Mouse (Mus musculus) neural tube, embryonic 15.5 days (tissue): Measurements from ENCODE around the gene Gm3409. TPM values are rescaled to one million over a fixed set of nuclear protein-coding genes. Genes with fewer than 3 reads are reported as not detected.
A peak's percentile ranks its signal among the peaks of the same experiment; 100 is the strongest.

Experiments
- ATAC-seq: fragments of 200-750 bp; cut with Nextera tagmentation; 2 replicates; pipeline ENCODE4 v1.8.0; 2017; ENCODE audit warnings: mild to moderate bottlenecking, moderate TSS enrichment, moderate library complexity; ENCODE audit not compliant: low FRiP score
- H3K27ac ChIP-seq: fragments of 300-500 bp; sonication (generic); replicated peaks from 2 replicates; pipeline ENCODE4 v1.5.1; 2015; ENCODE audit warnings: mild to moderate bottlenecking, inconsistent platforms
- H3K27me3 ChIP-seq: fragments of 300-500 bp; sonication (generic); replicated peaks from 2 replicates; pipeline ENCODE4 v1.6.1; 2015; ENCODE audit warnings: inconsistent platforms
- H3K36me3 ChIP-seq: fragments of 300-500 bp; sonication (generic); 2 replicates; pipeline ENCODE4 v1.6.1; 2015; ENCODE audit warnings: inconsistent platforms
- H3K4me1 ChIP-seq: fragments of 300-500 bp; sonication (generic); 2 replicates; pipeline ENCODE4 v1.6.1; 2015; ENCODE audit warnings: inconsistent platforms
- H3K4me2 ChIP-seq: fragments of 300-500 bp; sonication (generic); 2 replicates; pipeline ENCODE4 v1.6.1; 2015; ENCODE audit warnings: inconsistent platforms, mild to moderate bottlenecking, moderate library complexity
- H3K4me3 ChIP-seq: fragments of 300-500 bp; sonication (generic); replicated peaks from 2 replicates; pipeline ENCODE4 v1.5.1; 2015; ENCODE audit warnings: mild to moderate bottlenecking, inconsistent platforms
- H3K9ac ChIP-seq: fragments of 300-500 bp; sonication (generic); replicated peaks from 2 replicates; pipeline ENCODE4 v1.6.1; 2015; ENCODE audit warnings: mild to moderate bottlenecking, inconsistent platforms
- H3K9me3 ChIP-seq: fragments of 300-500 bp; sonication (generic); replicated peaks from 2 replicates; pipeline ENCODE4 v1.6.1; 2016; ENCODE audit warnings: inconsistent platforms
- WGBS: fragments of 180-500 bp; shearing (Covaris S2); methylation state at CpG from one replicate; pipeline ENCODE4 v1.1.7; 2015; ENCODE audit warnings: mixed read lengths; 5-methylcytosine and 5-hydroxymethylcytosine counted together
- polyA plus RNA-seq: library from polyadenylated mRNA; unstranded; fragments of >200 nt; fragmentation: Nextera tagmentation; extraction: Ambion mirVana; gene quantifications from 2 replicates; pipeline ENCODE4 v1.2.1, GENCODE M21; 2015

Gene Gm3409
- polyA plus RNA-seq, 1 experiment from 2014 or later = not detected

GRCm38 (mm10) chr5:146576668-146577067 is 39.2 kb downstream of the Gm3409 start:
- H3K27ac ChIP-seq = no peak overlapping the region
- no peak overlapping the region for H3K4me2 ChIP-seq
- H3K4me1 ChIP-seq = no peaks in the 10 kb centered on the region
- ATAC-seq = no peak
- H3K9ac ChIP-seq = no peak overlapping the region
- H3K27me3 ChIP-seq = peaks cover 4% of the 10 kb centered on the region; the same call in 1 of the 2 replicates
- 94% methylated on average over 3 of the region's 3 CpGs for WGBS
- H3K9me3 ChIP-seq = no peaks in the 10 kb centered on the region
- H3K4me3 ChIP-seq = no peak overlapping the region
- H3K36me3 ChIP-seq = no peaks in the 10 kb centered on the region

DNA sequence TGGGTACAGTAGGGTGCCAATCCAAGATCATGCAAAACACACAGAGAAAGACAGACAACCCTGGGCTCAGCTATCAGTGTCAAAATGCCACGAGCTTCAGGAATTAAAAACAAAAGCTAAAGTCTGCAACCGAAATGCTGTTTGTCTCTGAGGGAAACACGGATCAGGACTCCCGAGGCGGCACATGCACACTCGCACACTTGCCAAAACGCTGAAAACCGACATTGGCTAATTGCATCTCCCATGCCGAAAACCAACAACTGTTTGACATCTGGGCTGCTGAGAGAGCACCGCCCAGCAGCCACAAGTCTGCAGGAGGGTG is 46.7 kb downstream of the Gm3409 start:
- H3K27me3 ChIP-seq = peaks cover 47% of the 10 kb centered on the region
- H3K9ac ChIP-seq = peak overlapping the region; percentile 67
- no peak for ATAC-seq
- WGBS = 3% methylated on average over 10 of the region's 10 CpGs
- peaks cover 20% of the 10 kb centered on the region for H3K4me1 ChIP-seq
- no peaks in the 10 kb centered on the region for H3K36me3 ChIP-seq
- peak overlapping the region; percentile 87 for H3K4me2 ChIP-seq
- peak overlapping the region; percentile 70 for H3K4me3 ChIP-seq
- H3K27ac ChIP-seq = peak overlapping the region; percentile 79
- H3K9me3 ChIP-seq = no peaks in the 10 kb centered on the region

- H3K36me3 ChIP-seq = no peaks in the 10 kb centered on the region
- ATAC-seq = peak; percentile 84
- peak within 1 kb of the TSS; percentile 79 for H3K27ac ChIP-seq
- H3K9me3 ChIP-seq = no peaks in the 10 kb centered on the region
- H3K4me2 ChIP-seq = peak within 1 kb of the TSS; percentile 87
- peak within 1 kb of the TSS; percentile 67 for H3K9ac ChIP-seq
- WGBS = under 1% methylated on average over 62 of the region's 64 CpGs
- peaks cover 53% of the 10 kb centered on the region for H3K27me3 ChIP-seq
- H3K4me3 ChIP-seq = peak within 1 kb of the TSS; percentile 70
- peaks cover 20% of the 10 kb centered on the region for H3K4me1 ChIP-seq
Measured at GRCm38 (mm10) chr5:146584478-146585306, 47.2 kb downstream of the Gm3409 start, which contains the start of gene Gpr12. Gpr12 (minus strand) TSS chr5:146585239.

GRCm38 (mm10) chr5:146585307-146585651 is 47.8 kb downstream of the Gm3409 start:
- H3K9ac ChIP-seq = peak overlapping the region; percentile 67
- ATAC-seq = peak; percentile 8; the same call in 1 of the 2 replicates
- H3K27me3 ChIP-seq = peaks cover 57% of the 10 kb centered on the region
- no peaks in the 10 kb centered on the region for H3K9me3 ChIP-seq
- H3K36me3 ChIP-seq = no peaks in the 10 kb centered on the region
- H3K4me2 ChIP-seq = peak overlapping the region; percentile 87
- peak overlapping the region; percentile 70 for H3K4me3 ChIP-seq
- H3K4me1 ChIP-seq = peaks cover 20% of the 10 kb centered on the region
- WGBS = 6% methylated on average over 10 of the region's 10 CpGs
- peak overlapping the region; percentile 79 for H3K27ac ChIP-seq

DNA sequence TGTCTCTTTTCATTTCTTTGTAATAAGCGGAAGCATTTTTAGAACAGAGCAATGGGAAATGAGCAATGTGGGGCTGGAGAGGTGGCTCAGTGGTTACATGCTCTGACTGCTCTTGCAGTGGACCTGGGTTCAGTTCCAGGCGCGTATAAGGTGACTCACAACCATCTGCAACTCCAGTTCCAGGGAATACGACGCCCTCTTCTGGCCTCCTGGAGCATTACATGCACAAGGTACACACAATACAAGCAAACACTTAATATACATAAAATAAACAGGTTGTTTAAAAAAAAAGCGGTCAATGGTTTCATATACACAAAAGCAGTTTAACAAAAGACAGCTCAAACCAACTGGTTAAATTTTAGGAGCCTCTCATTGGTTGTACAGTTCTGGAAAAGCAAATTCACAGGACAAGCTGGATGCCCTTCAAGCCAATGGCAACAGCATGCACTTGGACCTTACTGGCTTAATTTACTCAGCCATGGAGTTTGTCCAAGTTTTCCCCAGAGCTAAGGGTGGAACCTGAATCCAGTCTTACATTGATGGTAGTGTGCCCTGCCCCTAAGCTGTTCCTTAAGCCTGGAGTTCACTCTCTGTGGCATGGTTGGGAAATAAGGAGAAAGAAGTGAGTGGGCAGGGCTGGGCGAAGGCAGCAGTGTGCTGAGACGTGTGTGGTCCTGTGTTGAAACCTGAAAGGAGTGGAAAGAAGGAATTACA is 49.1 kb downstream of the Gm3409 start:
- Histone ChIP-seq H3K9ac (no peak overlapping the region), H3K9me3 (no peaks in the 10 kb centered on the region), H3K4me1 (peaks cover 20% of the 10 kb centered on the region), H3K27ac (no peak overlapping the region), H3K4me2 (no peak overlapping the region), H3K36me3 (no peaks in the 10 kb centered on the region), H3K27me3 (peaks cover 58% of the 10 kb centered on the region), H3K4me3 (no peak overlapping the region)
- no peak for ATAC-seq
- WGBS = 80% methylated on average over 8 of the region's 8 CpGs

Other genes starting within 250 kb of the Gm3409 start
- 19.4 and 22.2 TPM in 2 replicates for gene Wasf3, start 152.7 kb upstream of the Gm3409 start, polyA plus RNA-seq
- gene Gm6408, start 55.7 kb upstream of the Gm3409 start, polyA plus RNA-seq = not detected in 2 replicates
- not detected in 2 replicates for gene Gm6370, start 46.3 kb upstream of the Gm3409 start, polyA plus RNA-seq
- gene 4930449I24Rik, start 35.2 kb upstream of the Gm3409 start, polyA plus RNA-seq = not detected in 2 replicates
- not detected in 2 replicates for gene Gm3402, start 23.5 kb upstream of the Gm3409 start, polyA plus RNA-seq
- not detected in 2 replicates for gene Gm3404, start 11.8 kb upstream of the Gm3409 start, polyA plus RNA-seq
- not detected in 2 replicates for gene Gm3415, start 18.5 kb downstream of the Gm3409 start, polyA plus RNA-seq
- gene Gpr12, start 47.6 kb downstream of the Gm3409 start, polyA plus RNA-seq = 23.8 and 27.5 TPM in 2 replicates